ENCODE assay signal across 10 mouse cellular contexts in the genomic region with DNA sequence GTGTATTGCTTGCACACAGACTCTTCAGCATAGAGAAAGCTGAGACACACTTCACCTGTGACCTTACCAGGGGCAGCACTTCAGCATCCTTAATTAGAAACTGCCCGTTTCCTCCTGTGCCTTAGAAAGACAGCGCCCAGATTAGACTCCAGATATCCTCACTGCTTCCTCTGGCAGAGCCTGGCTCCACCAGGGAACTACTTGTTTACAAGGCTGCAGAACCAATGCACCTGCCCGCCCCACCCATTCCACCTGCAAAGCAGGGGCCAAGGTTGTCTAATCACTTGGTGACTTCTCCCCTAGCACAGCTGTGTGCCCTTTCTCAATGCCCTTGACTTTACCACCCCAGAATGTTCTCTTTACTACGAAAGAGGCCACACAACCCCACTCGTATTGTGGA.
"Had no signal": no experiment of that assay in that cellular context is flagged by ENCODE, and none has a peak within 500 bp of the region (broad histone marks: within the 10 kb centered on the region; RNA-seq: fewer than 3 reads in every experiment).

No protein-coding gene starts in this region.

- H3K9me3 ChIP-seq: limb, embryonic 10.5 days; limb, embryonic 13.5 days; midbrain, embryonic 13.5 days had no signal

- H3K4me3 ChIP-seq: limb, embryonic 10.5 days; limb, embryonic 13.5 days; midbrain, embryonic 13.5 days had no signal

- H3K4me2 ChIP-seq: limb, embryonic 13.5 days; lung, embryonic 14.5 days; midbrain, embryonic 13.5 days had no signal

- H3K9ac ChIP-seq: limb, embryonic 13.5 days; liver, embryonic 14.5 days; liver, postnatal 0 days; lung, embryonic 14.5 days; midbrain, embryonic 13.5 days had no signal

- DNase-seq: liver, postnatal 0 days; thymus, adult 18-20 months; thymus, postnatal 36 days had no signal

- H3K27ac ChIP-seq: limb, embryonic 10.5 days; limb, embryonic 13.5 days; liver, embryonic 14.5 days; macrophage; midbrain, embryonic 13.5 days had no signal

- H3K27me3 ChIP-seq: limb, embryonic 13.5 days; midbrain, embryonic 13.5 days had no signal

- H3K4me1 ChIP-seq: limb, embryonic 13.5 days had no signal

- ATAC-seq: liver, postnatal 0 days; lung, postnatal 0 days; midbrain, embryonic 13.5 days had no signal

- H3K36me3 ChIP-seq: limb, embryonic 10.5 days; limb, embryonic 13.5 days; midbrain, embryonic 13.5 days had no signal
